11 mouse cellular contexts compared by ENCODE assay signal in the genomic region with DNA sequence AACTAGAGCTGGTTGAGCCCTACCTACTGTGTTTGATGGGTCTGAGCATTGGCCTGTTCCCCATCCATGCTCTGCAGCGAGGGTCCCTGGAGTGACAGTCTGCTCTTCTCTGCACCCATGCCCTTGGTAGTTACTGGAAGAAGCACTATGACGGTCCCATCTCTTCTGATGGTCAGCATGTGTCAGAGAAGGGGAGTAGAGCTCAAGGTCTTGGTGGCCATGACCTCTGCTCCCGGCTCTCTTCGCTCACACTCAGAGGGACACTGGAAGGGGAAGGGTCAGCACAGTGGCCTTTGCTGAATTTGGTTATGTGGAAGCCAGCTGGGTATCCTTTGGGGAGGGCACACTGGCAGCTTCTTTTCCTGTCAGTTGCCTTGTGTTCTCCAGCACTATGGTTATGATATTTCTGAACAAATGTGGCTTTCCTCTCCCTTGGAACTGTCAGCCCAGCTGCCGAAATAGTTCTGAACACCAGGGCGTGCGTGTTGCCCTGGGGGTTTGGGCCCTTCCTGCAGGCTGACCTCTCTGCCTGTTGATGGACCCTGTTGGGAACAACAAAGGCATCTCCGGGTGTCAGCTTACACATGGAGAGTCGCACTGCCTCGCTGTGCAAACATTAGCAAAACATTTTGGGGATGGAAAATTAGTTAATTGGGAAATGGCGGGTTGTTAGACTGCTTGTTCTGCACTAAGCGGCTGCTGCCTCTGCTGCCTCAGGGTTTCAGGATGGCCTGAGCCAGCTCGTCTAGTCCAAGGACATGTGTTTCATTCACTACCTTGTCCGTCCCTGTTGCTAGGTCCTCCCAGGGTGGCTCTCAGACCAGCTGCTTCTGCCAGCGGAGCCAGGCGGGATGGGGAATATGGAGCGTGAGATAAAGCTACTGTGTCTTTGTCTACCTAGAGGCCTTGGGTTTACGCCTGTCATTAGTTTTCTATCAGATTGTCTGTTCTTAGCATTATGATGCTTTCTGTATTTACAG.
DNase-seq lines count a peak whose midpoint lies in the region; ATAC-seq and TF ChIP-seq lines count a peak whose summit lies in the region.
"Had no signal": no experiment of that assay in that cellular context is flagged by ENCODE, and none has a peak within 500 bp of the region (broad histone marks: within the 10 kb centered on the region; RNA-seq: fewer than 3 reads in every experiment).

No protein-coding gene starts in this region.

- no peaks in the 10 kb centered on the region for H3K9me3 ChIP-seq in embryonic facial prominence, embryonic 14.5 days (ENCODE audit: control insufficient read depth, low read length)
- no peaks in the 10 kb centered on the region for H3K9me3 ChIP-seq in midbrain, embryonic 11.5 days (ENCODE audit: control insufficient read depth, low read length)
- no peaks in the 10 kb centered on the region for H3K9me3 ChIP-seq in kidney, embryonic 15.5 days (replicated peaks)
- no peaks in the 10 kb centered on the region for H3K9me3 ChIP-seq in liver, postnatal 0 days (ENCODE audit: low read length)
- H3K9me3 ChIP-seq: liver, embryonic 15.5 days had no signal

- peak overlapping the region; percentile 48 for H3K27ac ChIP-seq in embryonic facial prominence, embryonic 14.5 days (replicated peaks; ENCODE audit: low read depth, low read length)
- no peak overlapping the region for H3K27ac ChIP-seq in midbrain, embryonic 11.5 days (ENCODE audit: low read depth, low read length)
- H3K27ac ChIP-seq in kidney, embryonic 15.5 days, result no peak overlapping the region
- H3K27ac ChIP-seq in liver, postnatal 0 days (ENCODE audit: low read depth), result no peak overlapping the region
- H3K27ac ChIP-seq: liver, embryonic 15.5 days had no signal

- H3K9ac ChIP-seq in embryonic facial prominence, embryonic 14.5 days (ENCODE audit: low read depth, low read length), result no peak overlapping the region
- H3K9ac ChIP-seq in midbrain, embryonic 11.5 days (ENCODE audit: low read length), result no peak overlapping the region
- H3K9ac ChIP-seq in kidney, embryonic 15.5 days, result no peak overlapping the region
- no peak overlapping the region for H3K9ac ChIP-seq in liver, postnatal 0 days (replicated peaks)
- H3K9ac ChIP-seq: liver, embryonic 15.5 days had no signal

- intact Hi-C loops in heart, postnatal 36 days (cut with DNase I), result no loop called here

- no peak for TF ChIP-seq CTCF in liver, postnatal 0 days (IDR thresholded peaks at IDR 0.05; ENCODE audit: low read depth)

- H3K4me3 ChIP-seq in embryonic facial prominence, embryonic 14.5 days (ENCODE audit: low read depth, low read length), result no peak overlapping the region
- no peak overlapping the region for H3K4me3 ChIP-seq in midbrain, embryonic 11.5 days (ENCODE audit: low read depth, low read length)
- H3K4me3 ChIP-seq in kidney, embryonic 15.5 days (replicated peaks), result no peak overlapping the region
- no peak overlapping the region for H3K4me3 ChIP-seq in liver, postnatal 0 days (ENCODE audit: low read depth, low read length)
- H3K4me3 ChIP-seq: liver, embryonic 15.5 days had no signal

- no peaks in the 10 kb centered on the region for H3K27me3 ChIP-seq in embryonic facial prominence, embryonic 14.5 days (replicated peaks; ENCODE audit: control insufficient read depth, insufficient read depth, low read length)
- H3K27me3 ChIP-seq in midbrain, embryonic 11.5 days (ENCODE audit: control insufficient read depth, insufficient read depth, low read length), result no peaks in the 10 kb centered on the region
- no peaks in the 10 kb centered on the region for H3K27me3 ChIP-seq in kidney, embryonic 15.5 days
- H3K27me3 ChIP-seq in liver, postnatal 0 days (ENCODE audit: insufficient read depth, low read length), result no peaks in the 10 kb centered on the region
- H3K27me3 ChIP-seq: liver, embryonic 15.5 days had no signal

- ATAC-seq in embryonic facial prominence, embryonic 14.5 days (ENCODE audit: low read depth), result peak; percentile 48; the same call in 1 of the 2 replicates
- ATAC-seq in midbrain, embryonic 11.5 days (ENCODE audit: low FRiP score), result no peak
- ATAC-seq in kidney, embryonic 15.5 days (replicated peaks; ENCODE audit: low FRiP score), result no peak
- no peak for ATAC-seq in CD4-positive, CD25-positive, alpha-beta regulatory T cell, adult 4 months
- no peak for ATAC-seq in liver, postnatal 0 days

- WGBS in embryonic facial prominence, embryonic 14.5 days, result 33% methylated on average over 18 of the region's 18 CpGs
- WGBS in midbrain, embryonic 11.5 days, result 49% methylated on average over 18 of the region's 18 CpGs
- 50% methylated on average over 18 of the region's 18 CpGs for WGBS in kidney, embryonic 15.5 days
- WGBS in liver, postnatal 0 days (ENCODE audit: insufficient replicate concordance), result 67% methylated on average over 18 of the region's 18 CpGs

- peaks cover 34% of the 10 kb centered on the region for H3K4me1 ChIP-seq in embryonic facial prominence, embryonic 14.5 days (ENCODE audit: control insufficient read depth, insufficient read depth, low read length)
- H3K4me1 ChIP-seq in midbrain, embryonic 11.5 days (ENCODE audit: control insufficient read depth, insufficient read depth, low read length), result peaks cover 41% of the 10 kb centered on the region
- H3K4me1 ChIP-seq in kidney, embryonic 15.5 days, result peaks cover 38% of the 10 kb centered on the region
- H3K4me1 ChIP-seq in liver, postnatal 0 days (ENCODE audit: insufficient read depth), result no peaks in the 10 kb centered on the region; the same call in 1 of the 2 replicates

- TF ChIP-seq EP300 in liver, postnatal 0 days (IDR thresholded peaks at IDR 0.05; ENCODE audit: low read depth), result no peak

- 0 out of 2 replicates have a peak overlapping the region, but pooled peaks have one; percentile 10 for H3K4me2 ChIP-seq in embryonic facial prominence, embryonic 14.5 days (ENCODE audit: low read depth, low read length)
- no peak overlapping the region for H3K4me2 ChIP-seq in midbrain, embryonic 11.5 days
- H3K4me2 ChIP-seq in kidney, embryonic 15.5 days, result no peak overlapping the region
- H3K4me2 ChIP-seq in liver, postnatal 0 days (ENCODE audit: low read depth, low read length), result no peak overlapping the region
- H3K4me2 ChIP-seq: liver, embryonic 15.5 days had no signal

- peak; percentile 87 for DNase-seq in heart, adult 11 months
- no peak for DNase-seq in heart, postnatal 36 days
- DNase-seq in adrenal gland, postnatal 25 days, result peak; percentile 44
- peak; percentile 66 for DNase-seq in embryonic facial prominence, embryonic 14.5 days (ENCODE audit: low spot score)
- peak; percentile 90 for DNase-seq in midbrain, embryonic 11.5 days (ENCODE audit: low spot score, missing footprints)
- no peak for DNase-seq in liver, postnatal 0 days
- DNase-seq: gastrocnemius, postnatal 14 days; heart, postnatal 4 days had no signal

- no peaks in the 10 kb centered on the region for H3K36me3 ChIP-seq in embryonic facial prominence, embryonic 14.5 days (ENCODE audit: control insufficient read depth, insufficient read depth, low read length)
- no peaks in the 10 kb centered on the region for H3K36me3 ChIP-seq in midbrain, embryonic 11.5 days (ENCODE audit: control insufficient read depth, insufficient read depth, low read length)
- H3K36me3 ChIP-seq in kidney, embryonic 15.5 days, result no peaks in the 10 kb centered on the region
- H3K36me3 ChIP-seq in liver, postnatal 0 days (replicated peaks; ENCODE audit: insufficient read depth, low read length), result no peaks in the 10 kb centered on the region
- H3K36me3 ChIP-seq: liver, embryonic 15.5 days had no signal

Comparison
In these comparisons a context has a peak if more than half of its experiments do, and no peak if none do; other contexts are left out.
1. DNase-seq: peak in heart, adult 11 months (single experiment), adrenal gland, postnatal 25 days (single experiment), embryonic facial prominence, embryonic 14.5 days (single experiment) and midbrain, embryonic 11.5 days (single experiment); none in heart, postnatal 36 days (0 of 2) and liver, postnatal 0 days (single experiment).